Mouse (Mus musculus) limb, embryonic 13.5 days (tissue): Measurements from ENCODE around the gene AC141477.1. TPM values are rescaled to one million over a fixed set of nuclear protein-coding genes. Genes with fewer than 3 reads are reported as not detected.

ENCODE experiments used
- ATAC-seq: fragments of 200-750 bp; cut with Nextera tagmentation; 2 replicates; pipeline ENCODE4 v1.8.0; 2017; ENCODE audit warnings: low read depth, moderate number of reproducible peaks, moderate TSS enrichment; ENCODE audit not compliant: low FRiP score
- H3K27ac ChIP-seq: fragments of 300-500 bp; sonication (generic); 2 replicates; pipeline ENCODE4 v1.5.1; 2015; ENCODE audit warnings: inconsistent platforms, mild to moderate bottlenecking, moderate library complexity
- H3K27me3 ChIP-seq: fragments of 300-500 bp; sonication (generic); 2 replicates; pipeline ENCODE4 v1.6.1; 2015; ENCODE audit warnings: mild to moderate bottlenecking, inconsistent platforms
- H3K36me3 ChIP-seq: fragments of 300-500 bp; sonication (generic); 2 replicates; pipeline ENCODE4 v1.6.1; 2015; ENCODE audit warnings: inconsistent platforms, mild to moderate bottlenecking, moderate library complexity
- H3K4me1 ChIP-seq: fragments of 300-500 bp; sonication (generic); 2 replicates; pipeline ENCODE4 v1.6.1; 2015; ENCODE audit warnings: inconsistent platforms
- H3K4me2 ChIP-seq: fragments of 300-500 bp; sonication (generic); replicated peaks from 2 replicates; pipeline ENCODE4 v1.6.1; 2015; ENCODE audit warnings: inconsistent platforms, mild to moderate bottlenecking, moderate library complexity
- H3K4me3 ChIP-seq: fragments of 300-500 bp; sonication (generic); 2 replicates; pipeline ENCODE4 v1.5.1; 2015; ENCODE audit warnings: moderate library complexity, mild to moderate bottlenecking, inconsistent platforms
- H3K9ac ChIP-seq: fragments of 300-500 bp; sonication (generic); 2 replicates; pipeline ENCODE4 v1.6.1; 2015; ENCODE audit warnings: mild to moderate bottlenecking, inconsistent platforms
- H3K9me3 ChIP-seq: fragments of 300-500 bp; sonication (generic); 2 replicates; pipeline ENCODE4 v1.6.1; 2016; ENCODE audit warnings: inconsistent platforms
- WGBS: fragments of 180-500 bp; shearing (Covaris S2); methylation state at CpG from one replicate; pipeline ENCODE4 v1.1.7; 2015; 5-methylcytosine and 5-hydroxymethylcytosine counted together
- polyA plus RNA-seq: library from polyadenylated mRNA; unstranded; fragments of >200 nt; fragmentation: Nextera tagmentation; extraction: Ambion mirVana; gene quantifications from 2 replicates; pipeline ENCODE4 v1.2.1, GENCODE M21; 2015

AC141477.1 gene
- polyA plus RNA-seq, 1 experiment from 2014 or later = not detected

GRCm38 (mm10) chr10:76391166-76391565 lies 49.1 kb downstream of the AC141477.1 start:
- WGBS = 96% methylated on average over 9 of the region's 9 CpGs
- Histone ChIP-seq H3K9ac (no peak overlapping the region), H3K36me3 (peaks cover 68% of the 10 kb centered on the region), H3K27ac (no peak overlapping the region), H3K27me3 (no peaks in the 10 kb centered on the region), H3K9me3 (no peaks in the 10 kb centered on the region), H3K4me2 (no peak overlapping the region), H3K4me3 (no peak overlapping the region), H3K4me1 (no peaks in the 10 kb centered on the region)
- ATAC-seq = no peak

Other genes with a start within 250 kb of the AC141477.1 start
- 59.6 and 60.0 TPM in 2 replicates for gene Prmt2, start 202.6 kb downstream of the AC141477.1 start, polyA plus RNA-seq
- 5.8 and 5.9 TPM in 2 replicates for gene S100b, start 186.6 kb downstream of the AC141477.1 start, polyA plus RNA-seq
- gene Dip2a, start 95.2 kb downstream of the AC141477.1 start, polyA plus RNA-seq = 11.9 and 14.4 TPM in 2 replicates
- 14.0 TPM in 2 replicates for gene Pcnt, start 2.3 kb upstream of the AC141477.1 start, polyA plus RNA-seq
- not detected in 2 replicates for gene 2610028H24Rik, start 8.6 kb upstream of the AC141477.1 start, polyA plus RNA-seq
- gene Mcm3ap, start 28.5 kb upstream of the AC141477.1 start, polyA plus RNA-seq = 71.2 and 74.0 TPM in 2 replicates
- gene Ybey, start 28.7 kb upstream of the AC141477.1 start, polyA plus RNA-seq = 6.4 and 6.5 TPM in 2 replicates
- 25.6 and 27.6 TPM in 2 replicates for gene Lss, start 91.1 kb upstream of the AC141477.1 start, polyA plus RNA-seq
- not detected in 2 replicates for gene Spatc1l, start 121.8 kb upstream of the AC141477.1 start, polyA plus RNA-seq
- 0.09 and 0.17 TPM in 2 replicates for gene Ftcd, start 135.2 kb upstream of the AC141477.1 start, polyA plus RNA-seq
- gene Col6a2, start 183.2 kb upstream of the AC141477.1 start, polyA plus RNA-seq = 126 and 128 TPM in 2 replicates